Comparison of ENCODE assay signal across 30 mouse cellular contexts in the genomic region with DNA sequence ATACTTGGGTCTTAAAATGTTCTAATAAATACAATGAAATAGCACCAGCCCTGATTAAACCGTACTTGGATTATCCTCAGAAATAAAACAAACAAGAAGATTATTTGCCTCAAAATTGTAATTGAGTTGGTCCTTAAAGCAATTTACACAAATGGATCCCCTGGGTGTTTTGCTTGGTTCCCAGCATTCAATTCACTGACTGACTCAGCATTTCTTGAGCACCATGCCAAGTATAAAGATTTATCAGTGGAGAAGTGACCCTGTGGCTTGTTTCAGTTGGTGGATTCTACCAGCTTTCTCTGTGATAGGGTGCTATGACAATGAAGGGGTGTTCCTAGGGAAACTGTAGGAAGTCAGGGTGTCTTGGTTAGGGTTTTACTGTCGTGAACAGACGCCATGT.
"Had no signal": no experiment of that assay in that cellular context is flagged by ENCODE, and none has a peak within 500 bp of the region (broad histone marks: within the 10 kb centered on the region; RNA-seq: fewer than 3 reads in every experiment).

No protein-coding gene starts in this region.

- H3K9ac ChIP-seq: heart, embryonic 12.5 days; hindbrain, embryonic 12.5 days; hindbrain, embryonic 14.5 days; intestine, embryonic 15.5 days; kidney, embryonic 15.5 days; limb, embryonic 12.5 days; liver, embryonic 13.5 days; liver, embryonic 15.5 days had no signal

- H3K36me3 ChIP-seq: heart, embryonic 10.5 days; heart, embryonic 12.5 days; hindbrain, embryonic 10.5 days; hindbrain, embryonic 12.5 days; intestine, embryonic 15.5 days; kidney, embryonic 15.5 days; limb, embryonic 10.5 days; limb, embryonic 12.5 days; liver, embryonic 13.5 days; liver, embryonic 15.5 days had no signal

- ATAC-seq: hindbrain, embryonic 16.5 days; inflammation-experienced regulatory T-cells, adult 6 months; intestine, embryonic 15.5 days had no signal

- H3K27ac ChIP-seq: gastrocnemius, adult 2 months; heart, adult 2 months; heart, embryonic 10.5 days; hindbrain, embryonic 10.5 days; hindbrain, embryonic 12.5 days; hindbrain, embryonic 14.5 days; intestine, embryonic 15.5 days; kidney, embryonic 15.5 days; kidney, postnatal 0 days; left cerebral cortex, adult 2 months; limb, embryonic 10.5 days; limb, embryonic 12.5 days; liver, embryonic 13.5 days; liver, embryonic 15.5 days had no signal

- H3K4me2 ChIP-seq: heart, embryonic 12.5 days; hindbrain, embryonic 12.5 days; hindbrain, embryonic 14.5 days; intestine, embryonic 15.5 days; kidney, embryonic 15.5 days; limb, embryonic 12.5 days; liver, embryonic 11.5 days; liver, embryonic 13.5 days; liver, embryonic 15.5 days had no signal

- H3K4me1 ChIP-seq: heart, embryonic 10.5 days; heart, embryonic 12.5 days; hindbrain, embryonic 10.5 days; hindbrain, embryonic 12.5 days; intestine, embryonic 15.5 days; liver, embryonic 13.5 days; liver, embryonic 15.5 days had no signal

- DNase-seq: gastrocnemius, adult 2 months; gastrocnemius, postnatal 10 days; gastrocnemius, postnatal 25 days; heart, adult 2 months; heart, postnatal 10 days; heart, postnatal 4 days; kidney, adult 11 months; kidney, adult 2 months; kidney, adult 9 months; kidney, postnatal 14 days; kidney, postnatal 36 days; layer of hippocampus, adult 9-11 months; layer of hippocampus, postnatal 36 days; liver; liver, embryonic 13.5 days had no signal

- H3K4me3 ChIP-seq: gastrocnemius, adult 2 months; heart, adult 2 months; heart, embryonic 10.5 days; heart, embryonic 12.5 days; hindbrain, embryonic 10.5 days; hindbrain, embryonic 12.5 days; intestine, embryonic 15.5 days; kidney, embryonic 15.5 days; left cerebral cortex, adult 2 months; limb, embryonic 10.5 days; limb, embryonic 12.5 days; liver, embryonic 13.5 days; liver, embryonic 15.5 days had no signal

- H3K27me3 ChIP-seq: heart, embryonic 12.5 days; hindbrain, embryonic 12.5 days; intestine, embryonic 15.5 days; kidney, embryonic 15.5 days; limb, embryonic 12.5 days; liver, embryonic 13.5 days; liver, embryonic 15.5 days had no signal

- H3K9me3 ChIP-seq: heart, embryonic 10.5 days; heart, embryonic 12.5 days; hindbrain, embryonic 10.5 days; hindbrain, embryonic 12.5 days; intestine, embryonic 15.5 days; kidney, embryonic 15.5 days; limb, embryonic 10.5 days; liver, embryonic 13.5 days; liver, embryonic 15.5 days had no signal
